ENCODE assay signal across 22 mouse cellular contexts in genomic region chr3:41180911-41181310, GRCm38 (mm10).
DNase-seq lines count a peak whose midpoint lies in the region; TF ChIP-seq lines count a peak whose summit lies in the region.
"Had no signal": no experiment of that assay in that cellular context is flagged by ENCODE, and none has a peak within 500 bp of the region (broad histone marks: within the 10 kb centered on the region; RNA-seq: fewer than 3 reads in every experiment).

No protein-coding gene starts in this region.

- H3K36me3 ChIP-seq in heart, embryonic 10.5 days, result no peaks in the 10 kb centered on the region
- H3K36me3 ChIP-seq: kidney, embryonic 15.5 days; limb, embryonic 13.5 days; lung, embryonic 15.5 days; midbrain, embryonic 15.5 days; neural tube, embryonic 15.5 days had no signal

- H3K4me1 ChIP-seq in heart, embryonic 10.5 days, result peaks cover 32% of the 10 kb centered on the region

- no peak overlapping the region for H3K4me3 ChIP-seq in gastrocnemius, adult 2 months
- H3K4me3 ChIP-seq in heart, embryonic 10.5 days, result no peak overlapping the region
- H3K4me3 ChIP-seq: forebrain, embryonic 13.5 days; kidney, embryonic 15.5 days; limb, embryonic 13.5 days; lung, embryonic 15.5 days; midbrain, embryonic 15.5 days; neural tube, embryonic 15.5 days had no signal

- no peak; the same call in 1 of the 2 replicates for TF ChIP-seq CTCF in gastrocnemius, adult 2 months (IDR thresholded peaks at IDR 0.05)

- no peaks in the 10 kb centered on the region for H3K27me3 ChIP-seq in heart, embryonic 10.5 days (ENCODE audit: insufficient read depth, poor library complexity, severe bottlenecking)
- H3K27me3 ChIP-seq: forebrain, embryonic 13.5 days; kidney, embryonic 15.5 days; midbrain, embryonic 15.5 days; neural tube, embryonic 15.5 days had no signal

- intact Hi-C loops in gastrocnemius, adult 2 months (cut with DNase I), result loop anchor here (5.0 to 10.0 kb wide), 2 partner anchors 384 to 416 kb away; no protein-coding TSS in a partner anchor
- intact Hi-C loops in heart, postnatal 10 days (cut with DNase I), result loop anchor here (5.0 to 10.0 kb wide), 4 partner anchors 186 to 564 kb away; partner anchors contain the start of genes D3Ertd751e and Sclt1
- intact Hi-C loops in left cerebral cortex, postnatal 10 days (cut with DNase I), result loop anchor here (5.0 kb wide), 1 partner anchor 381 kb away; no protein-coding TSS in a partner anchor

- DNase-seq in heart, adult 18-20 months, result peak; percentile 40 to 61
- DNase-seq in heart, adult 8-10 months (ENCODE audit: low spot score), result no peak
- DNase-seq in gastrocnemius, adult 2 months, result peak; percentile 80
- peak; percentile 74 for DNase-seq in heart, embryonic 10.5 days (ENCODE audit: low spot score)
- DNase-seq in heart, postnatal 10 days, result peak; percentile 31 to 42
- DNase-seq in neural tube, embryonic 10.5 days (ENCODE audit: extremely low spot score, low spot score), result no peak
- no peak for DNase-seq in left cerebral cortex, postnatal 10 days (ENCODE audit: extremely low spot score in 1 of 2, low spot score in 2 of 2)
- DNase-seq: adrenal gland, postnatal 36 days; cerebellum, adult 9-10 months; kidney, postnatal 36 days; layer of hippocampus, postnatal 36 days; lung, postnatal 4 days; right cerebral cortex, adult 18-20 months; right cerebral cortex, postnatal 4 days had no signal

- WGBS in heart, embryonic 10.5 days, result 47% methylated on average over 7 of the region's 7 CpGs

- H3K9me3 ChIP-seq in heart, embryonic 10.5 days, result no peaks in the 10 kb centered on the region
- H3K9me3 ChIP-seq: forebrain, embryonic 13.5 days; kidney, embryonic 15.5 days; limb, embryonic 13.5 days; lung, embryonic 15.5 days; midbrain, embryonic 15.5 days; neural tube, embryonic 15.5 days had no signal

- peak overlapping the region; percentile 74 for H3K27ac ChIP-seq in gastrocnemius, adult 2 months
- peak overlapping the region; percentile 59 for H3K27ac ChIP-seq in heart, embryonic 10.5 days
- H3K27ac ChIP-seq: forebrain, embryonic 13.5 days; hindbrain, postnatal 0 days; kidney, embryonic 15.5 days; limb, embryonic 13.5 days; liver, embryonic 14.5 days; lung, embryonic 15.5 days; midbrain, embryonic 15.5 days; neural tube, embryonic 15.5 days had no signal

Comparison
In these comparisons a context has a peak if more than half of its experiments do, and no peak if none do; other contexts are left out.
1. DNase-seq: peak in heart, adult 18-20 months (2 of 2), gastrocnemius, adult 2 months (single experiment), heart, embryonic 10.5 days (single experiment) and heart, postnatal 10 days (2 of 2); none in heart, adult 8-10 months (single experiment), neural tube, embryonic 10.5 days (single experiment) and left cerebral cortex, postnatal 10 days (0 of 2).